Mouse (Mus musculus) MEL-GATA-1-ER (cell line): ENCODE results near the gene Clic4.
"Not testable (repeated sequence)": the region's sequence is repeated elsewhere in the genome, so short reads cannot be mapped to it uniquely, and the experiment has no call there.

ENCODE experiments used
- DNase-seq: peaks from one replicate; pipeline ENCODE4 v3.0.0-alpha.2; 2012; ENCODE audit warnings: low read depth; ENCODE audit errors: extremely low read depth

Clic4 gene

GRCm38 (mm10) chr4:135292477-135293089 is 20.0 kb upstream of the Clic4 start:
- DNase-seq = peak; percentile 74

DNA sequence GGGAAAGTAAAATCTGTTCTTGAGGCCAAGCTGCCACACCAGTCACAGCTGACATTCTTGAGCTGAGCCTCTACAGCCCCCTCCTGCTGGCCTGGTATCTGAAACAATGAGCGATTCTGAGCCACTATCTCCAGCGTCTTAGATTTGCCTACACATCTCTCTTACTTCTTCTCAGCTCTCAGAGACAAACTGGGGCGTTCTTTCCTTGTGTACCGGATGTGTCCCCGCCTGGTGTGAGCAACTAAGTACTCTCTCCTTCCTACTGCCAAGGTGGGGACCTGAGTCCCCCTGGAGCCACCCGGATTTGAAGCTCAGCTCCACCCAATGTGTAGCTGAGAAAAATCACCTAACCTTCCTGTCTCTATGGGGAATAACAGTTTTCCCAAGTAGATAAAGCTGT is 19.2 kb upstream of the Clic4 start:
- no peak for DNase-seq

GRCm38 (mm10) chr4:135291199-135291598 is 18.6 kb upstream of the Clic4 start:
- DNase-seq = no peak

GRCm38 (mm10) chr4:135287975-135288374 is 15.4 kb upstream of the Clic4 start:
- peak; percentile 88 for DNase-seq

GRCm38 (mm10) chr4:135286833-135287395 is 14.3 kb upstream of the Clic4 start:
- DNase-seq = peak; percentile 87

GRCm38 (mm10) chr4:135286033-135286622 is 13.5 kb upstream of the Clic4 start:
- DNase-seq = no peak

GRCm38 (mm10) chr4:135285436-135285835 is 12.8 kb upstream of the Clic4 start:
- no peak for DNase-seq

DNA sequence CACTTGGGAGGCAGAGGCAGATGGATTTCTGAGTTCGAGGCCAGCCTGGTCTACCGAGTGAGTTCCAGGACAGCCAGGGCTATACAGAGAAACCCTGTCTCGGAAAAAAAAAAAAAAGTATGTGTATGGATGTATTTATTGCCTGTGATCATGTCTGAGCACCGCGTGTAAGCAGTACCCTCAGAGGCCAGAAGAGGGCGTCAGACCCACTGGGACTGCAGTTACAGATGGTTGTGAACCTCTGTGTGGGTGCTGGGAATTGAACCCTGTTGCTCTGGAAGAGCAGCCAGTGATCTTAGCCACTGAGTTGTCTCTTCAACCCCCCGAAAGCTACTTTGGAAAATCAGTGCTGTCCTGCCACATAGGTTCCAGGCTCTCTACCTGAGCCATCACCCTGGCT is 11.3 kb upstream of the Clic4 start:
- no peak for DNase-seq

DNA sequence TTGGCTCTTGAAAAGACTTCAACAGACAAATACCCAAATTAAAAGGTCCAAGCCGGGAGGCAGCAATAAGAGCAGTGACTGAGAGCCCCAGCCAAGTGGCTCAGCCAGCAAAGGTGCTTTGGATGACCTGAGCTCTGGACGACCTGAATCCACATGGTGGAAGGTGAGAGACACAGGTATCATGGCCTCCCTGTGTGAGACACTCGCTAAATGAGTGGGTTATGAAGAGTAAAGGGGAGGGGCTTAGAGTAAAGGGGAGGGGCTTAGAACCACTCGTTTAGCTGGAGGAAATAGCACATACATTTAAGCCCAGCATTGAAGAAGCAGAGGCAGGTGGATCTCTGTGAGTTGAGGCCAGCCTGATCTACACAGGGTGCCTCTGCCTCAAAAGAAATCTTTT is 10.8 kb upstream of the Clic4 start:
- DNase-seq = no peak

GRCm38 (mm10) chr4:135282651-135283290 is 10.2 kb upstream of the Clic4 start:
- DNase-seq = no peak

DNA sequence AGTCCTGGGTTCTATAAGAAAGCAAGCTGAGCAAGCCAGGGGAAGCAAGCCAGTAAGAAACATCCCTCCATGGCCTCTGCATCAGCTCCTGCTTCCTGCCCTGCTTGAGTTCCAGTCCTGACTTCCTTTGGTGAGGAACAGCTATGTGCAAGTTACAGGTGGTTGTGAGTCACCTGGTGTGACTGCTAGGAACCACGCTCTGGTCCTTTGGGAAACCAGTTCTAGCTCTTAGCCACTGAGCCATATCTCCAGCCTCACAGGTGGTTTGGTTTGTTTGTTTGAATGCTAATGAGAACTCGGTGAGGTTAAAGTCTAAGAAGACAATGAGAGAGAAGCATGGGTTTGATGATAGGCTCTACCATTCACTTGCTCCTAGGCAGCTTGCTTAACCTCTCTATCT is 7.4 kb upstream of the Clic4 start:
- not testable (repeated sequence) for DNase-seq

- DNase-seq = no peak
These were observed 4.2 kb upstream of the Clic4 start for GRCm38 (mm10) chr4:135276681-135277379.

DNA sequence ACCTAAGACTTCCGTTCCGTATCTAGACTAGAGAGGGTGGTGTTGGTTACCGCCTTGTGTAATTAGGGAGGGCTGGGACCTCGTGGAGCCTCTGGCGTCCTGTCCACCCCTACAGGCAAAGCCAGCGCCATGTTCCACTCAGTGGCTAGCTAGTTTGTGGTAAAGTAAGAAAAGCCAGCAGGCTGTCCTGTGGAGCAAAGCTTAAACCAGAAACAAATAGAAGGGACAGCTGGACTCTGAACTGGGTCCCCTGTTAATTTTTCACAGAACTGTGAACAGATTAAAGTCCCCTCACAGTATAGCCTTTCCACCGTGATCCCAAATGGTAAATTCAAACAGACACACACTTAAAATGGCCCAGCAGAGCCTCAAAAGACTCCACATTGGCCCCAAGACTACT is 2.1 kb upstream of the Clic4 start:
- no peak for DNase-seq

GRCm38 (mm10) chr4:135273307-135273682 is 681 bp upstream of the Clic4 start:
- DNase-seq = no peak

DNA sequence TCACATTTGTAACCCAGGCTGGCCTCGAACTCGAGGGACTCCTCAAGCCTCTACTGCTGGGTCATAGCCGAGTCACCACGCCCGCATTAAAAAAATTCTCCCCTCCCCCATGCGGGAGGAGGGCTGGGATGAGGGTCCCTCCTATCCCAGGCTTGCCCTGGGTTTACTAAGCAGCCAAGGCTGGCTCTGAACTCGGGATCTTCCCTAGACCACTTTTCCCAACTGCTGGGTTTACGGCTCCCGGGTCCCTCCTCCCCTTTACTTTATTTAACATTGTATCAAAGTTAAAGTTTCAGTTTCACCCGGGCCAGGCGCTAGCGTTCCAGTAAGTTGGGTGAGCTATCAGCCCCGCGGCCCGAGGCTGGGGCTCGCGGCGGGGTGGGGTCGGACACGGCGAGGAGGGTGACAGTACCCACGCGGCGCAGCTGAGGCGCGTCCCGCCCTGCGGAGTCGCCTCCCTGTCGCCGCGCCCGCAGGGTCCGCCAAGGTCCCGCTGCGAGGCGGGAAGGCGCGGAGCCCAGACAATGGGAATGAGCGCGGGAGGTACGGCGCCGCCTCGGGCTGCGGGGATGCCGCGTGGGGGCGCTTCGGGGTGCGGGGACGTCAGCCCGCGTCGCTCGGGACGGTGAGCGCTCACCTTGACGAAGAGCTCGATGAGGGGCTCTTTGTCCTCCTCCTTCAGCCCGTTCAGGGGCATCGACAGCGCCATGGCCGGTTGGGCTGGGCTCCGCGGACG is 565 bp downstream of the Clic4 start:
- DNase-seq = no peak

DNA sequence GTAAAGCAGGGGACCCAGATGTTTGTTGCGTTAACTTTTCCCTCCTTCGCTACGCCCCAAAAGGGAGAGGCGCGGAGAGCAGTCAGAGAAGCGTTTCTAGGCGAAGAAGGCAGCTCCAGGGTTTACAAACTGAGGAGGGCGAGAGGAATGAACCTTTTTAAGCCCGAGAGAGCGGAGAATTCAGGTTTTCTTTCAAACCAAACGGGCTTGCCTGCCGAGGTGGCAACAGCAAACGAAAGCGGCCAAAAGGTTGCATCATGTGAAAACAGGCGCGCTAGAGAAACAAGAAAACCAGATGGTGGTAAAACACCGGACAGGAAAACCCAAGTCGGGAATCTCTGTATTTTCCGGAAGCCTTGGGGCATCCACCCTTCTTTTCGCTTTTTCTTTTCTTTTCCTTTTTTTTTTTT is 1.2 kb downstream of the Clic4 start:
- DNase-seq = no peak

DNA sequence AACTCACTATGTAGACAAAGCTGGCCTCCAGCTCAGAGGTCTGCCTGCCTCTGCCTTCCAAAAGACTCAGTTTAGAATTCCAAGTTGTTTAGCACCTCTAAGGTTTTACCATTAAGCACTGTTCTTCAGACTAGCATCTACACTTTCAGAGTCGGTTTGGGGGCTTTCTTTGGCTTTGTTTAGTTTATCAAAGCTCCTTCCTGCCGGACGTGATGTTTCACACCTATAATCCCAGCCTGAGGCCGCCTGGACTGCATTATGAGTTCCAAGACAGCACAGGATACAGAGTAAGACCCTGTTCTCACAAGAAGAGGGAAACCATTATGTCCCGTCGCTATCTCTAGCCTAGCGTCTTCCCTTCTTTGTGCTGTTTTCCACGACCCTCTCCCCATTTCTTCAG is 2.1 kb downstream of the Clic4 start:
- DNase-seq = no peak

- DNase-seq = no peak
These were observed 2.8 kb downstream of the Clic4 start for GRCm38 (mm10) chr4:135269656-135270341.

DNA sequence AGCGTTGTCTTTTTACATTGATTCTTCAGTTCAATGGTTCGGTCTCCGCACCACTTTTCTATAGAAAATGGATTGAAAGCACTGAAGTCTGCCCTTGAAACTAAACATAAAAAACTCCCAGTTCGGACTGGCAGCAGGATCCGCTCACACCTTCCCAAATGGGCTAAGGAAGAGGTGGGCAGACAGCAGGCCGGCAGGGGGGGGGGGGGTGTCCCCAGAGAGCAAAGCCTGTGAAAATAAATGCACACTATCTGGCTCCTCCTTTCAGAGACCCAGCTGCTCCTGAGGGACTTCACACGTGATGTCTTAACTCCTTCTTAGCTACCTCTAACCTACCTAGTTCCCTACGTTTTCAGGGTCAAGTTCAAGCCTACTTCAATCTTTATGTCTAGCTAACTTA is 5.1 kb downstream of the Clic4 start:
- DNase-seq = no peak

- DNase-seq = no peak
These were observed 5.6 kb downstream of the Clic4 start for GRCm38 (mm10) chr4:135266987-135267386.

DNA sequence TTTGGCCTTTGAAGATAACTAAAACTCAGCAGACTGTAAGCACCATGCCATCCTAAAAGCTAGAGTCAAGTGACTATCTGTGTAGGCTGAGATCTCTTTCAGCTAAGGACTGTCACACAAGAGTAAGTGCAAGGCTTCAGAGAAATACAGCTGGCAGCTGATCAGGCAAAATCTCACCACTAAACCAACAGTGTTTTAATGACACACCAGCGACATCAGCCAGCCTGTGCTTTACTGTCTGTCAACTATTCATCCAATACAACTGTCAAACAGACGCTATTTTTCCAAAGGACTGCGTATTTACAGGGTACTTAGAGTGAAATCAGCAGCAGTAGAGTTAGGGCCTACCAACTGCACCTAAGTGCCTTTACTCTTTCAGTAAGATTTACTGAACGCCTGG is 12.2 kb downstream of the Clic4 start:
- DNase-seq = no peak
